Mouse (Mus musculus): Measurements from ENCODE around the gene Pcsk6. TPM values are rescaled to one million over a fixed set of nuclear protein-coding genes. Genes with fewer than 3 reads are reported as not detected.

The Pcsk6 gene
- polyA plus RNA-seq, 1 experiment from 2014 or later, result 4.3 TPM

DNA sequence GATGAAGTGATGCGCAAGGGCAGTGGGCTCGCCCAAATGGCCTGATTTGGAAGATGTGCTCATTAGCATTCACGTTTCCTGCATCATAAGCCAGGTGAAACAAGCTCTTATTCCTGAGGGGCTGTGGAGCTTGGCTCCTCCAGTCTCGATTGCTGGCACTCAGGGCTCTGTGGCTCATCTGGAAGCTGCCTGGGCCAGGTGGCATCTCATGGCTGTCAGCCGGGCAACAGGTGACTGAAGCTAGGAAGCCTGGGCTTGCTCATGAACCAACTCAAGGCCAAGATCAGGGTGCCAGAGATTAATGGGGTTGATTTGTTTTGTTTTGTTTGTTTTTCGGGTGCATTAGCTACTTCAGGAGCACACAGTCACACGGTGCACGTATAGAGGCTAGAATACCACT, 231.1 kb downstream of the Pcsk6 start:
- ATAC-seq (ENCODE audit: insufficient number of reproducible peaks, insufficient read depth, low FRiP score, low read depth), result no peak
- WGBS, result 84% methylated on average over 8 of the region's 8 CpGs
- H3K4me3 ChIP-seq (ENCODE audit: low read depth, low read length), result no peak overlapping the region

DNA sequence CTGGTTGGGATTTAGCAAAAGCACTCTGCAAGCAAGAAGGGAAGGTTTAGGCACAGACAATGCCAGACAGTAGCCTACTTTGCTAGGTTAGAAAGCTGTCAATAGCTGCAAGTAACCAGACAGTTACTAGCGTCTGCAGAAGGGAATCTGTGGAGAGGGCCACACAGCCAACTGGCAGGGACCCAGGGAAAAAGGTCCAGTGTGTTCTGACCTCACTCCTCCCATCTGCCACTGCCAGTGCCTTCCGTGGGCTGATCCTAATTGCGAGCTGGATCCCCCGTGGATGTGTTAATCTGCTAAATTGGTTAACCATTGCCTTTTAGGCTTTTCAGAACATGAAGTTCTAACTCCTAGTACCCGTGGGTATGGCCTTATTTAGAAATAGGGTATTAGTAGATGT, 232.6 kb downstream of the Pcsk6 start:
- Histone ChIP-seq H3K4me3 (ENCODE audit: low read depth, low read length) (no peak overlapping the region), H3K9ac (replicated peaks; ENCODE audit: low read depth, low read length) (no peak overlapping the region), H3K27ac (ENCODE audit: low read length) (no peak overlapping the region), H3K27me3 (ENCODE audit: control insufficient read depth, insufficient read depth, low read length) (no peaks in the 10 kb centered on the region), H3K36me3 (ENCODE audit: control insufficient read depth, insufficient read depth, low read length) (peaks cover 23% of the 10 kb centered on the region), H3K9me3 (ENCODE audit: control insufficient read depth, low read depth, low read length) (no peaks in the 10 kb centered on the region), H3K4me1 (ENCODE audit: control insufficient read depth, insufficient read depth, low read length) (no peaks in the 10 kb centered on the region), H3K4me2 (replicated peaks; ENCODE audit: low read depth, low read length) (no peak overlapping the region)
- ATAC-seq (ENCODE audit: insufficient number of reproducible peaks, insufficient read depth, low FRiP score, low read depth), result no peak
- WGBS, result 70% methylated on average over 5 of the region's 5 CpGs

More for the DNA sequence above, 231.1 kb downstream of the Pcsk6 start:
- no peaks in the 10 kb centered on the region for H3K4me1 ChIP-seq (ENCODE audit: control insufficient read depth, insufficient read depth, low read length)
- no peak overlapping the region for H3K27ac ChIP-seq (ENCODE audit: low read length)
- H3K9ac ChIP-seq (replicated peaks; ENCODE audit: low read depth, low read length), result no peak overlapping the region
- no peaks in the 10 kb centered on the region for H3K27me3 ChIP-seq (ENCODE audit: control insufficient read depth, insufficient read depth, low read length)
- H3K9me3 ChIP-seq (ENCODE audit: control insufficient read depth, low read depth, low read length), result no peaks in the 10 kb centered on the region
- peaks cover 38% of the 10 kb centered on the region for H3K36me3 ChIP-seq (ENCODE audit: control insufficient read depth, insufficient read depth, low read length)
- no peak overlapping the region for H3K4me2 ChIP-seq (replicated peaks; ENCODE audit: low read depth, low read length)

DNA sequence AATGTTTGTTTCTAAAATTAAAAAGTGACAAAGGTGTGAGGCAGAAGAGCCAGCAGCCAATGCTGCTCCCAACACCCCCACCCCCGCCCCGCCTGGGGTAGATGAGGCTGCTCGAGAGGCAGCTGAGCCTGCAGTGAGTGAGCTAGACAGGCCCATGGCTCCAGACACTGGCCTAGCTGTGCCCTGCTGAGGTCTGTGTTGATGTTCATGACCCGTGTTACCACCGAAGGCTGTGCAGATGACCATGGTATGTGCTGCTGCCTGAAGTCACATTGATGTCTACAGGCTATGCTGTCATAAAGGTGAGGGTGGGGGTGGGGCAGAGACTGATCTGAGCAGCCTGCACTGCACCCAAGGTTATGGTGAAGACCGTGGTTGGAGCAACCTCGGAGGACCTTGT, 237.3 kb downstream of the Pcsk6 start:
- Histone ChIP-seq H3K4me2 (replicated peaks; ENCODE audit: low read depth, low read length) (no peak overlapping the region), H3K36me3 (ENCODE audit: control insufficient read depth, insufficient read depth, low read length) (no peaks in the 10 kb centered on the region), H3K4me3 (ENCODE audit: low read depth, low read length) (no peak overlapping the region), H3K9me3 (ENCODE audit: control insufficient read depth, low read depth, low read length) (no peaks in the 10 kb centered on the region), H3K27me3 (ENCODE audit: control insufficient read depth, insufficient read depth, low read length) (no peaks in the 10 kb centered on the region), H3K27ac (ENCODE audit: low read length) (no peak overlapping the region), H3K9ac (replicated peaks; ENCODE audit: low read depth, low read length) (no peak overlapping the region), H3K4me1 (ENCODE audit: control insufficient read depth, insufficient read depth, low read length) (no peaks in the 10 kb centered on the region)
- ATAC-seq (ENCODE audit: insufficient number of reproducible peaks, insufficient read depth, low FRiP score, low read depth), result no peak
- 85% methylated on average over 7 of the region's 7 CpGs for WGBS

Other genes starting within 250 kb of the Pcsk6 start
- gene Tarsl2, start 216.8 kb upstream of the Pcsk6 start, polyA plus RNA-seq (2014; fragmentation: Nextera tagmentation; extraction: Ambion mirVana), result 8.7 and 9.1 TPM in 2 replicates
- 94.8 and 98.5 TPM in 2 replicates for gene Tm2d3, start 170.6 kb upstream of the Pcsk6 start, polyA plus RNA-seq (2014; fragmentation: Nextera tagmentation; extraction: Ambion mirVana)
- not detected in 2 replicates for gene Gm45213, start 181.9 kb downstream of the Pcsk6 start, polyA plus RNA-seq (2014; fragmentation: Nextera tagmentation; extraction: Ambion mirVana)
- 166 and 170 TPM in 2 replicates for gene Snrpa1, start 197.3 kb downstream of the Pcsk6 start, polyA plus RNA-seq (2014; fragmentation: Nextera tagmentation; extraction: Ambion mirVana)
- 92.1 and 101 TPM in 2 replicates for gene Selenos, start 217.9 kb downstream of the Pcsk6 start, polyA plus RNA-seq (2014; fragmentation: Nextera tagmentation; extraction: Ambion mirVana)
- gene Chsy1, start 247.8 kb downstream of the Pcsk6 start, polyA plus RNA-seq (2014; fragmentation: Nextera tagmentation; extraction: Ambion mirVana), result 28.7 and 29.3 TPM in 2 replicates